Mouse (Mus musculus): ENCODE results near the gene Klf17. TPM values are rescaled to one million over a fixed set of nuclear protein-coding genes. Genes with fewer than 3 reads are reported as not detected.

Klf17 gene
- not detected in 4 replicates for total RNA-seq (2023)

DNA sequence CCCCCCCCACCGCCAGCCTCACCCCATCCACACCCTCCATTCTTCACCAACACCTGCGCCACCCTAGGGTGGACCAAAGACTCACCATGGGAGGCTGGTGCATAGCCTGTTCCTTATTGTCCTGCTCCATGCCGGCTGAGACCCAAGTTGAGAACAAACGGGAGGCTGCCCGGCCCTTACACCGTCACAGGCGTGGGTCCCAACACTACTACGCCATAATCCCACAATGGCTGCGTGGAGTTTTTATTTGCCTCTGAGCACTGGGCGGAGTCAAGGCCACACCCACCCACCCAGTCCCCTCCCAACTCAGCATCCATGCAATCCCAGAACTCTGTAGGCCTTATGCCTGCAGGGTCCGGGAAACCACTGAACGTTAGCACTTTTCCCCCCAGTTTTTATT lies at the start of gene Klf17:
Klf17 (minus strand) TSS at position 233 of the 400 bp plus-strand sequence.

GRCm38 (mm10) chr4:117724112-117724511 lies 41.3 kb downstream of the Klf17 start, which contains the start of gene Gm12845:
TSS of gene Gm12845 (plus strand) at chr4:117724412.

Other genes starting within 250 kb of the Klf17 start
- gene Eri3, start 215.3 kb downstream of the Klf17 start, total RNA-seq (2023) = 56.6 to 61.6 TPM (median 59.9 TPM) in 4 replicates
- gene Dmap1, start 83.4 kb downstream of the Klf17 start, total RNA-seq (2023) = 26.2 to 32.5 TPM (median 30.3 TPM) in 4 replicates
- gene Gm12845, start 41.2 kb downstream of the Klf17 start, total RNA-seq (2023) = not detected in 4 replicates
- 0.29 to 0.38 TPM in 2 of 4 replicates, not detected in the others for gene Slc6a9, start 68.9 kb upstream of the Klf17 start, total RNA-seq (2023)
- gene Ccdc24, start 106.9 kb upstream of the Klf17 start, total RNA-seq (2023) = not detected in 4 replicates
- 0.82 to 2.5 TPM (median 1.0 TPM) in 3 of 4 replicates, not detected in the other for gene B4galt2, start 117.8 kb upstream of the Klf17 start, total RNA-seq (2023)
- 234 to 261 TPM (median 254 TPM) in 4 replicates for gene Atp6v0b, start 121.7 kb upstream of the Klf17 start, total RNA-seq (2023)
- 11.5 to 17.1 TPM (median 15.1 TPM) in 4 replicates for gene Dph2, start 126.4 kb upstream of the Klf17 start, total RNA-seq (2023)
- 48.5 to 63.6 TPM (median 56.5 TPM) in 4 replicates for gene Ipo13, start 149.4 kb upstream of the Klf17 start, total RNA-seq (2023)
- gene Artn, start 164.1 kb upstream of the Klf17 start, total RNA-seq (2023) = 0.27 to 0.60 TPM (median 0.33 TPM) in 4 replicates

All from B cell, adult 62 days (primary cell).